Mouse (Mus musculus) heart, adult 2 months (tissue): ENCODE data around the gene Zfp507.

Source experiments
- CTCF ChIP-seq: fragments of 200-600 bp; IDR thresholded peaks from 2 replicates; pipeline ENCODE4 v1.8.1; 2022; ENCODE audit warnings: antibody characterized with exemption, mild to moderate bottlenecking, moderate library complexity
- POLR2A ChIP-seq: fragments of 200-500 bp; IDR thresholded peaks from 2 replicates; pipeline ENCODE4 v1.6.1; 2011; ENCODE audit warnings: mild to moderate bottlenecking, low read depth, low read length, control low read depth; ENCODE audit not compliant: insufficient read depth

DNA sequence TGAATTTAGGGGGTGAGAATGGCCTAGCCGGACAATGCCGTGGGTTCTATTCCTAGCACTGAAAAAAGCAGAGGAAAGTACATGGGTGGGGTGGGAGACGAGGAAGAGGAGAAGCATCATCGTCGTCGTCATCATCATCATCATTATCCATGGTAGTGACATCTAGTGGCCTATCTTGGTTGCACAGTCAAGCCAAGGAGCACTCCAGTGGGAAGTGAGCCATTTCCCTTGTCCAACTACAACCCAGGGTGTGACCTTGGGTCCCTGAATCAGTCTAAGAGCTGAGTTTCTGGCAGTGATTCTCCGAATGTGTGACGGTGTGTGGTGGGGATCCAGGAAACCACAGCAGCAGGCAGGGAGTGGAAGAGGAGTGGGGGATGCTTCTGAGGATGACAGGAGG is 7.9 kb upstream of the Zfp507 start:
- TF ChIP-seq CTCF, result peak; percentile 62
- TF ChIP-seq POLR2A, result no peak
